Mouse (Mus musculus): ENCODE measurements around the gene Mpzl1.

- TF ChIP-seq CTCF (IDR thresholded peaks at IDR 0.05) (no peak), EP300 (IDR thresholded peaks at IDR 0.05) (no peak)
These were observed 25.4 kb downstream of the Mpzl1 start for GRCm38 (mm10) chr1:165608904-165609303.
